Mouse (Mus musculus) cerebellum, adult 2 months (tissue): ENCODE data around the gene E2f1. TPM values are rescaled to one million over a fixed set of nuclear protein-coding genes. Genes with fewer than 3 reads are reported as not detected.

Experiments
- DNase-seq, 2 experiments: peaks; one replicate each; pipeline ENCODE4 v3.0.0; 2021
- H3K27ac ChIP-seq: fragments of 200-500 bp; 2 replicates; pipeline ENCODE4 v1.5.1; 2012; ENCODE audit warnings: low read length, control low read depth, inconsistent platforms; ENCODE audit not compliant: insufficient read depth
- H3K27me3 ChIP-seq: fragments of 200-500 bp; 2 replicates; pipeline ENCODE4 v1.6.1; 2012; ENCODE audit warnings: inconsistent platforms, mild to moderate bottlenecking, low read length, moderate library complexity; ENCODE audit not compliant: control insufficient read depth, insufficient read depth
- H3K4me1 ChIP-seq: fragments of 200-500 bp; 2 replicates; pipeline ENCODE4 v1.6.1; 2011; ENCODE audit warnings: low read length; ENCODE audit not compliant: control insufficient read depth, insufficient read depth
- H3K4me3 ChIP-seq: fragments of 200-500 bp; replicated peaks from 2 replicates; pipeline ENCODE3; 2011; ENCODE audit warnings: mild to moderate bottlenecking, low read depth, low read length, control low read depth; ENCODE audit not compliant: insufficient read depth
- CTCF ChIP-seq: fragments of 200-500 bp; IDR thresholded peaks from 2 replicates; pipeline ENCODE4 v1.5.1; 2011; ENCODE audit warnings: low read depth, mild to moderate bottlenecking, control low read depth, low read length, moderate library complexity, borderline replicate concordance; ENCODE audit not compliant: insufficient read depth
- POLR2A ChIP-seq: fragments of 200-500 bp; IDR thresholded peaks from 2 replicates; pipeline ENCODE4 v1.6.1; 2011; ENCODE audit warnings: low read length, control low read depth, borderline replicate concordance; ENCODE audit not compliant: insufficient read depth
- WGBS: fragments of 180-500 bp; shearing (Covaris S2); methylation state at CpG from one replicate; pipeline ENCODE4 v1.1.7; 2018; 5-methylcytosine and 5-hydroxymethylcytosine counted together
- polyA plus RNA-seq: library from polyadenylated mRNA; depleted of rRNA; stranded (reverse); fragments of >200 nt; gene quantifications from 2 replicates; pipeline ENCODE4 v1.2.3, GENCODE M21; 2012; rRNA removed

Gene E2f1
- 4.1 and 5.0 TPM in 2 replicates for polyA plus RNA-seq

GRCm38 (mm10) chr2:154569836-154570286 is at the start of gene E2f1:
Gene E2f1, minus strand, starts transcription at chr2:154569892.
- TF ChIP-seq POLR2A (peak; percentile 37; the same call in 1 of the 2 replicates), CTCF (no peak)
- WGBS, result under 1% methylated on average over 38 of the region's 44 CpGs
- Histone ChIP-seq H3K27me3 (no peaks in the 10 kb centered on the region), H3K4me3 (peak within 1 kb of the TSS; percentile 84), H3K27ac (no peak within 1 kb of the TSS; the same call in 1 of the 2 replicates), H3K4me1 (peaks cover 12% of the 10 kb centered on the region)
- peak; percentile 90 to 94 for DNase-seq

GRCm38 (mm10) chr2:154617061-154617460 is 47.4 kb upstream of the E2f1 start:
- TF ChIP-seq CTCF (no peak), POLR2A (no peak)
- no peak overlapping the region for H3K27ac ChIP-seq
- H3K27me3 ChIP-seq, result no peaks in the 10 kb centered on the region
- no peak for DNase-seq
- no peak overlapping the region for H3K4me3 ChIP-seq
- 86% methylated on average over 3 of the region's 3 CpGs for WGBS
- peaks cover 6% of the 10 kb centered on the region; the same call in 1 of the 2 replicates for H3K4me1 ChIP-seq

GRCm38 (mm10) chr2:154615674-154616073 is 46.0 kb upstream of the E2f1 start:
- no peak for DNase-seq
- no peaks in the 10 kb centered on the region for H3K27me3 ChIP-seq
- peak overlapping the region; percentile 46 for H3K4me3 ChIP-seq
- H3K4me1 ChIP-seq, result peaks cover 6% of the 10 kb centered on the region; the same call in 1 of the 2 replicates
- H3K27ac ChIP-seq, result peak overlapping the region; percentile 89; the same call in 1 of the 2 replicates
- no peak for TF ChIP-seq POLR2A
- TF ChIP-seq CTCF, result no peak
- 45% methylated on average over 5 of the region's 5 CpGs for whole genome bisulfite sequencing

- peak overlapping the region; percentile 48 for H3K4me3 ChIP-seq
- TF ChIP-seq POLR2A (peak; percentile 22; the same call in 1 of the 2 replicates), CTCF (no peak)
- WGBS, result 9% methylated on average over 19 of the region's 19 CpGs
- no peaks in the 10 kb centered on the region for H3K27me3 ChIP-seq
- peaks cover 6% of the 10 kb centered on the region; the same call in 1 of the 2 replicates for H3K4me1 ChIP-seq
- DNase-seq, result peak; percentile 61 to 77
- peak overlapping the region; percentile 89 for H3K27ac ChIP-seq
Measured at GRCm38 (mm10) chr2:154614841-154615576, 45.3 kb upstream of the E2f1 start.

- H3K27ac ChIP-seq, result peak within 1 kb of the TSS; percentile 88
- H3K4me1 ChIP-seq, result peaks cover 6% of the 10 kb centered on the region; the same call in 1 of the 2 replicates
- peak; percentile 86 to 89 for DNase-seq
- under 1% methylated on average over 96 of the region's 98 CpGs for WGBS
- peak; percentile 56; the same call in 1 of the 2 replicates for TF ChIP-seq CTCF
- peak; percentile 22; the same call in 1 of the 2 replicates for TF ChIP-seq POLR2A
- H3K27me3 ChIP-seq, result no peaks in the 10 kb centered on the region
- peak within 1 kb of the TSS; percentile 66 for H3K4me3 ChIP-seq
Measured at GRCm38 (mm10) chr2:154613118-154614115, 43.7 kb upstream of the E2f1 start, which contains the start of the genes Zfp341 and 4930519P11Rik. Gene Zfp341, plus strand, starts transcription at chr2:154613297. Gene 4930519P11Rik, minus strand, starts transcription at chr2:154613437.

- WGBS, result 75% methylated on average over 10 of the region's 10 CpGs
- DNase-seq, result no peak
- H3K27ac ChIP-seq, result no peak overlapping the region
- no peaks in the 10 kb centered on the region for H3K27me3 ChIP-seq
- no peak overlapping the region for H3K4me3 ChIP-seq
- TF ChIP-seq POLR2A, result no peak
- no peak for TF ChIP-seq CTCF
- H3K4me1 ChIP-seq, result no peaks in the 10 kb centered on the region
Measured at GRCm38 (mm10) chr2:154609050-154609767, 39.5 kb upstream of the E2f1 start.

- DNase-seq, result no peak
- Histone ChIP-seq H3K4me3 (no peak overlapping the region), H3K27me3 (no peaks in the 10 kb centered on the region), H3K27ac (no peak overlapping the region), H3K4me1 (no peaks in the 10 kb centered on the region)
- TF ChIP-seq CTCF (no peak), POLR2A (no peak)
- 70% methylated on average over 1 of the region's 1 CpGs for WGBS
Measured at GRCm38 (mm10) chr2:154606965-154607364, 37.3 kb upstream of the E2f1 start.
